Mouse (Mus musculus): Measurements from ENCODE around the gene Rps23. TPM values are rescaled to one million over a fixed set of nuclear protein-coding genes. Genes with fewer than 3 reads are reported as not detected.
A peak's percentile ranks its signal among the peaks of the same experiment; 100 is the strongest.

Gene Rps23
- polyA plus RNA-seq, 3 experiments from 2014 or later = 794 to 1,408 (median 1,278) TPM

- ATAC-seq = no peak
These were observed 13.1 kb downstream of the Rps23 start for GRCm38 (mm10) chr13:90935852-90936251.

DNA sequence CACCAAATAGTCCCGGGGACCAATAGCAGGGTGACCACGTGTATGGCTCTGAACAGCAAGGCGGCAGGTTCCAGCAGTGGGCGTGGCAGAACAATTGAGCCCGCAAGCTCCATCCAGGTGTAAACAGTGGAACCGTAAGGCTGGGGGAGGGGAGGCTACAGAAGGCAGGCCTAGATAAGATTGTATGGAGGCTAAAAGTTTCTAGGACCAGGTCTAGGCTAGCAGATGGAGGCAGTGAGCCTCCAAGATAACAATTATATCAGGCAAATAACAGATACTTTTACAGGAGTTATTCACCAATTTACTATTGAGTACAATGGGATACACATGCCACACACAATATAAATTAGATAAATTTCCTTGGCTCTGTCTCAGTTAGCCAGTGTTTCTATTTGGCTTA, 16.4 kb downstream of the Rps23 start:
- no peak for ATAC-seq

- ATAC-seq = no peak
These were observed 16.8 kb downstream of the Rps23 start for GRCm38 (mm10) chr13:90939600-90939999.

DNA sequence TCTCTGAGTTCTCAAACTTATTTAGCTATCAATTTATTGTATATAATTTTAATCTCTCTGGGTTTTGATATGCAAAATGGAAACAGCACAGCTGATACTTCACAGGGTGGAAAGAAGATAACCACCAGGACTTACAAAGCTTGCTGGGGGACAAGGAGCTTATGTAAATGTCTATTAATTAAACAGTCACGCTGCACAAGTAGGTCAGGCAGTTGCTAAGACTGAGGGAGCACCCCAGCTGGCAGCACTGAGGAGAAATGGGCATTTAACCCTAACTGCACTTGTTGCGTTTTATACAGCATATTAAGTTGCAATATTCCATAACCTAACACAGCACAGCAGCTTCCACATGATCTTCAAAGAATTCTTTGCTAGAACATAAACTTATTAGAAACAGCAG, 36.1 kb downstream of the Rps23 start:
- ATAC-seq = no peak

DNA sequence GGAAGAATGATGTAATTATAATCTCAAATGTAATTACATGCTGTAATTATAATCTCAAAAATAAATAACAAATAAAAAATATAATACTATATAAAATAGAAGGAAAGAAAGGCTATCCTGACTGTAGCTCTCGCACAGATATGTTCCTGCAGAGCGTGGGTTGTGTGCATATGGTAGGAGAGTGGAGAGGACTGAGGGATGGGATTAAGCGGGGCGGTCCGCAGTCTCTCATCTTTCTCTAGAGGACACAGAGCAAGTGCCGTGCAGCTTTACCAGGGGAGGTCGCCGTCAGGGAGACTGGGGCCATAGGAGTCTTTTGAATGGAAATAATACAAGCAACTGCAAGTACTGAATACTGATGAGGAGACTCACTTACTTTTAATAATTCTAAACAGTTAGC, 37.8 kb downstream of the Rps23 start:
- no peak for ATAC-seq

- ATAC-seq = no peak
These were observed 40.3 kb downstream of the Rps23 start for GRCm38 (mm10) chr13:90962836-90963760.

- no peak for ATAC-seq
These were observed 41.8 kb downstream of the Rps23 start for GRCm38 (mm10) chr13:90964511-90964910.

DNA sequence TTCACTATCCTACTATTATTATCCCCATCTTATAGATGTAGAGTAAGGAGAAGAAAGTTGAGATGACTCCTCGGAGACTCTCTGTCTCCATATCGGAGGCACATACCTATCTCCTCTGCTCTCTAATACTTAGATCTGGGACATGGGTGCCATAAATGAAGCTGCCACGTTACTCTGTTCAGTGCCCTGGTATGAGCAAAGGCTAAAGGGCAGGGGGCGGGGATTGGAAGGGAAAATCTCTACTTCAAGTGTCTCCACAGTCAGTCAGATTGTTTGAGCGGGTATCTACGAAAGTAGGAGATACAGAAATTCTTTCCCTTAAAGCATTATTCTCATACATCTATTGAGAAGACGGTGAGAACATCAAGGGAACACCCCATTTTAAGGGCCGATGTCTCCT, 43.2 kb downstream of the Rps23 start:
- no peak for ATAC-seq

DNA sequence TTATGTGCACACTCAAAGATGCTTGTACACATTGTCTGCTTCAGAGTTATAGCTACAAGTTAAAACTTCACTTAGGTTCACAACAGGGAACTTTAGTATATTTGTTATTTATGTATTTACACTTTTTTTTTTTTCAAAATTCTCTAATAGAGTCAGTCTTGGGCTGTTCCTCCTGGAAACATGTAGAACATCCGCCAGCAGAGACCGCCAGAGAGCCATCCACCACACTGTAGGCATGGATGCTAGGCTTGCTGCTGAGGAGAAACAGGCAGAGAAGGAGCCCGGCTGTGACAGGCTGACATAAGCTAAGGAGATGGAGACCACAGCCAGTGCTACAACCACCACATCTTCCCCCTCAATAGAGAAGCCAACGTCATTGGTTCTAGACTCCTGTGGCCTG, 44.7 kb downstream of the Rps23 start:
- ATAC-seq = peak; percentile 95

DNA sequence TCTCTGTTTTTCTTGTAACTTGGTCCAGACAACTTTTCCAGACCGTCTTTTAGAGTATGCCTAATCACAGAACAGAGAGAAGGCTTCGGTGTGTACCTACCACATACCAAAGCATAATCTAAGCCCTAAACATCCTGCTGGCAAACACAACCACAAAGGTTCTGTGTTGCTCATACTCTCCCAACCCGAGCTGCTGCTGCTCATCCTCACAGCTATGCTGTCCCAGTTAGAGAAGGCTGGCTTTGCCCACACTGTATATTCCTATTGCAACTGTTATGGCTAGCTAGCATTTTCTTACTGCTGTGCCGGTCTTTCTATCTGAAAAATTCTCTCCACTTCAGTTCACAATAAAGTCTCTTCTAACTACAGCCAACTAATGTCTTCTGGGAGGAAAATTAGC, 46.2 kb downstream of the Rps23 start:
- no peak for ATAC-seq

DNA sequence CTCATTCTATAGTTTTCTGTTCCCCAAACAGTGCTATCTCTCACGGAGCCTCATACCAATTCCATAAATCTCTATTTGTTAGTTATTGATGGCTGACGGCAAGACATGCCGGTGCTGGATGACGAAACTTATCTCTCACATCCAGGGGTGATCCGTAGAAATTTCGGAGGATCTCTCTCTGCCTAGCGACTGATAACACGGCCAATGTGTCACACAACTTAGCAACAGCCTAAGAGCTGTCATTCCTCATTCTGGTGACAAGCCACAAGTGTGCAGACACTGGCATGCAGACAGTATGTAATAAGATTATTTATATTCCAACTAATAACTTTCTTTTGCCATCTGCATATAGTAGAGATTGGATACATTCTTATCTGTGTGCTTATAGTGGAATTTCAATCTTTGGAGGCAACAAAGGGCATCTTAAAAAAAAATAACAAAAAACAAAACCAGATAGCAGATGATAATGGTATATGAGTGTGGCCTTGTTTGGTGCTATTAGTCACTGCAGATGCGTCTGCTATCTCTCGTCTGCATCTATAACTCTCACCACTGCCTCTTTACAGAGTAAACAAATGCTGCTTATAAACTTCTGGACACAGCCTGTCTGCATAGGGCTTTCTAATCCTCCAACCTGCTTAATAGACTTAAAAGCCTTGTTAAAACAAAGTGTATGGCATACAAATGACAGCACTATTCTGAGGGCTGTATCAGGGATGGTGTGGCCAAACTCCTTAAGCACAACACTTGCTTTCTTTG, 47.7 kb downstream of the Rps23 start:
- no peak for ATAC-seq

DNA sequence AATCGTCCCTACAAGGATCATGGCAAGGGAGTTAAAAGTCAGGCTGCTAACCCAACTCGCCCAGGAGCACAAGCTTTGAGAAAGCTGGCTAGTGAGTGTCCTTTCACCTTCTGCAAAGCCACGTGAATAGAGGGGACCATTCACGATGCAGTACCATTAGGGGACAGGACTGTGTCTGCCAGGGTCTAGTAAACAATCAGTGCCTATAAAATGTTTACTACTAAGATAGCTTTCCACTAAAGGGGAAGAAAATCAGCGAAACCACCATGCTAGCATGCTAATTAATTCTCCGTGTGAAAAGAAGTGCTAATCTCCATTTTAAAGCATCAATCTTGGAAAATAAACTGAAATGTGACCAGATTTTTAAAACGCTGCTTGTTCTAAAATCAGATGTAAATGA, 50.7 kb downstream of the Rps23 start:
- ATAC-seq = no peak

Other genes with a start within 250 kb of the Rps23 start
- not detected for gene Atp6ap1l, start 17.6 kb upstream of the Rps23 start, polyA plus RNA-seq (2017; shearing (Covaris generic))

Data from inflammation-experienced regulatory T-cells, adult 6 months (primary cell).